Mouse (Mus musculus) midbrain, embryonic 15.5 days (tissue): ENCODE results near the gene Sdc3. TPM values are rescaled to one million over a fixed set of nuclear protein-coding genes. Genes with fewer than 3 reads are reported as not detected.
A peak's percentile ranks its signal among the peaks of the same experiment; 100 is the strongest.

ENCODE experiments used
- ATAC-seq: fragments of 200-750 bp; cut with Nextera tagmentation; replicated peaks from 2 replicates; pipeline ENCODE4 v1.8.0; 2017; ENCODE audit warnings: moderate TSS enrichment
- H3K27ac ChIP-seq: fragments of 300-500 bp; sonication (generic); 2 replicates; pipeline ENCODE4 v1.5.1; 2015; ENCODE audit warnings: mild to moderate bottlenecking, inconsistent platforms
- H3K27me3 ChIP-seq: fragments of 300-500 bp; sonication (generic); replicated peaks from 2 replicates; pipeline ENCODE4 v1.6.1; 2015; ENCODE audit warnings: inconsistent platforms
- H3K36me3 ChIP-seq: fragments of 300-500 bp; sonication (generic); replicated peaks from 2 replicates; pipeline ENCODE4 v1.6.1; 2015; ENCODE audit warnings: inconsistent platforms
- H3K4me1 ChIP-seq: fragments of 300-500 bp; sonication (generic); 2 replicates; pipeline ENCODE4 v1.6.1; 2015; ENCODE audit warnings: inconsistent platforms
- H3K4me2 ChIP-seq: fragments of 300-500 bp; sonication (generic); 2 replicates; pipeline ENCODE4 v1.6.1; 2015; ENCODE audit warnings: inconsistent platforms, mild to moderate bottlenecking, moderate library complexity
- H3K4me3 ChIP-seq: fragments of 300-500 bp; sonication (generic); 2 replicates; pipeline ENCODE4 v1.5.1; 2015; ENCODE audit warnings: mild to moderate bottlenecking, inconsistent platforms
- H3K9ac ChIP-seq: fragments of 300-500 bp; sonication (generic); 2 replicates; pipeline ENCODE4 v1.6.1; 2015; ENCODE audit warnings: mild to moderate bottlenecking, inconsistent platforms
- H3K9me3 ChIP-seq: fragments of 300-500 bp; sonication (generic); 2 replicates; pipeline ENCODE4 v1.6.1; 2016; ENCODE audit warnings: inconsistent platforms
- WGBS: fragments of 180-500 bp; shearing (Covaris S2); methylation state at CpG from one replicate; pipeline ENCODE4 v1.1.7; 2015; ENCODE audit warnings: mixed read lengths; 5-methylcytosine and 5-hydroxymethylcytosine counted together
- polyA plus RNA-seq: library from polyadenylated mRNA; unstranded; fragments of >200 nt; fragmentation: Nextera tagmentation; extraction: Ambion mirVana; gene quantifications from 2 replicates; pipeline ENCODE4 v1.2.1, GENCODE M21; 2015

The Sdc3 gene
- polyA plus RNA-seq, 1 experiment from 2014 or later: 180 TPM

- H3K4me1 ChIP-seq: peaks cover 64% of the 10 kb centered on the region
- peak overlapping the region; percentile 91 for H3K27ac ChIP-seq
- no peak overlapping the region for H3K4me3 ChIP-seq
- 5% methylated on average over 8 of the region's 8 CpGs for WGBS
- no peaks in the 10 kb centered on the region for H3K9me3 ChIP-seq
- H3K27me3 ChIP-seq: peaks cover 8% of the 10 kb centered on the region; the same call in 1 of the 2 replicates
- peak; percentile 53 for ATAC-seq
- peak overlapping the region; percentile 28; the same call in 1 of the 2 replicates for H3K9ac ChIP-seq
- H3K36me3 ChIP-seq: no peaks in the 10 kb centered on the region
- H3K4me2 ChIP-seq: peak overlapping the region; percentile 25
Measured at GRCm38 (mm10) chr4:130865901-130866371, 73.6 kb downstream of the Sdc3 start.

GRCm38 (mm10) chr4:130867940-130868339 lies 75.6 kb downstream of the Sdc3 start:
- peaks cover 52% of the 10 kb centered on the region for H3K4me1 ChIP-seq
- no peaks in the 10 kb centered on the region for H3K36me3 ChIP-seq
- H3K27me3 ChIP-seq: peaks cover 8% of the 10 kb centered on the region; the same call in 1 of the 2 replicates
- H3K9ac ChIP-seq: no peak overlapping the region
- no peaks in the 10 kb centered on the region for H3K9me3 ChIP-seq
- ATAC-seq: no peak
- H3K27ac ChIP-seq: no peak overlapping the region
- H3K4me2 ChIP-seq: no peak overlapping the region
- 76% methylated on average over 6 of the region's 6 CpGs for WGBS
- H3K4me3 ChIP-seq: no peak overlapping the region

- H3K9ac ChIP-seq: no peak overlapping the region
- no peak overlapping the region for H3K4me3 ChIP-seq
- peaks cover 8% of the 10 kb centered on the region; the same call in 1 of the 2 replicates for H3K27me3 ChIP-seq
- H3K9me3 ChIP-seq: no peaks in the 10 kb centered on the region
- ATAC-seq: no peak
- no peaks in the 10 kb centered on the region for H3K36me3 ChIP-seq
- peaks cover 51% of the 10 kb centered on the region for H3K4me1 ChIP-seq
- 48% methylated on average over 5 of the region's 5 CpGs for WGBS
- 0 out of 2 replicates have a peak overlapping the region, but pooled peaks have one; percentile 5 for H3K27ac ChIP-seq
- no peak overlapping the region for H3K4me2 ChIP-seq
Measured at GRCm38 (mm10) chr4:130868803-130869202, 76.5 kb downstream of the Sdc3 start.

GRCm38 (mm10) chr4:130872414-130872813 lies 80.1 kb downstream of the Sdc3 start:
- peak overlapping the region; percentile 46; the same call in 1 of the 2 replicates for H3K27ac ChIP-seq
- ATAC-seq: no peak
- H3K36me3 ChIP-seq: no peaks in the 10 kb centered on the region
- WGBS: 22% methylated on average over 11 of the region's 11 CpGs
- H3K4me1 ChIP-seq: peaks cover 41% of the 10 kb centered on the region
- no peaks in the 10 kb centered on the region for H3K9me3 ChIP-seq
- H3K27me3 ChIP-seq: peaks cover 16% of the 10 kb centered on the region; the same call in 1 of the 2 replicates
- no peak overlapping the region for H3K4me3 ChIP-seq
- H3K4me2 ChIP-seq: no peak overlapping the region
- no peak overlapping the region for H3K9ac ChIP-seq

- Histone ChIP-seq H3K27ac (no peak overlapping the region), H3K9ac (no peak overlapping the region), H3K4me3 (no peak overlapping the region), H3K4me1 (peaks cover 38% of the 10 kb centered on the region), H3K36me3 (no peaks in the 10 kb centered on the region), H3K9me3 (no peaks in the 10 kb centered on the region), H3K27me3 (peaks cover 11% of the 10 kb centered on the region; the same call in 1 of the 2 replicates), H3K4me2 (no peak overlapping the region)
- WGBS: 88% methylated on average over 5 of the region's 5 CpGs
- ATAC-seq: no peak
Measured at GRCm38 (mm10) chr4:130873440-130873839, 81.1 kb downstream of the Sdc3 start.

GRCm38 (mm10) chr4:130874601-130875000 lies 82.3 kb downstream of the Sdc3 start:
- 10% methylated on average over 10 of the region's 10 CpGs for WGBS
- ATAC-seq: 0 out of 2 replicates have a peak, but pooled peaks have one; percentile 13
- H3K4me2 ChIP-seq: no peak overlapping the region
- no peaks in the 10 kb centered on the region for H3K9me3 ChIP-seq
- H3K27me3 ChIP-seq: peaks cover 10% of the 10 kb centered on the region; the same call in 1 of the 2 replicates
- H3K9ac ChIP-seq: no peak overlapping the region
- no peak overlapping the region for H3K4me3 ChIP-seq
- H3K36me3 ChIP-seq: no peaks in the 10 kb centered on the region
- H3K4me1 ChIP-seq: peaks cover 39% of the 10 kb centered on the region
- H3K27ac ChIP-seq: no peak overlapping the region; the same call in 1 of the 2 replicates

Other genes starting within 250 kb of the Sdc3 start
- gene Nkain1, start 218.4 kb upstream of the Sdc3 start, polyA plus RNA-seq: 12.8 and 13.6 TPM in 2 replicates
- gene Pum1, start 129.2 kb upstream of the Sdc3 start, polyA plus RNA-seq: 109 and 111 TPM in 2 replicates
- 28.4 and 32.8 TPM in 2 replicates for gene Laptm5, start 120.6 kb downstream of the Sdc3 start, polyA plus RNA-seq
- gene Matn1, start 151.8 kb downstream of the Sdc3 start, polyA plus RNA-seq: 0.24 and 0.32 TPM in 2 replicates